Mouse (Mus musculus) midbrain, postnatal 0 days (tissue): ENCODE results near the gene Olfr878. TPM values are rescaled to one million over a fixed set of nuclear protein-coding genes. Genes with fewer than 3 reads are reported as not detected.
A peak's percentile ranks its signal among the peaks of the same experiment; 100 is the strongest.

ENCODE experiments used
- ATAC-seq: fragments of 200-750 bp; cut with Nextera tagmentation; 2 replicates; pipeline ENCODE4 v1.8.0; 2017; ENCODE audit warnings: moderate number of reproducible peaks, mild to moderate bottlenecking, moderate TSS enrichment, moderate library complexity; ENCODE audit not compliant: low FRiP score
- DNase-seq: peaks from one replicate; pipeline ENCODE4 v3.0.0-alpha.2; 2015; ENCODE audit warnings: low spot score
- H3K27ac ChIP-seq: fragments of 300-500 bp; sonication (generic); 2 replicates; pipeline ENCODE4 v1.5.1; 2014; ENCODE audit warnings: low read depth, mild to moderate bottlenecking, low read length, mixed read lengths
- H3K27me3 ChIP-seq: fragments of 300-500 bp; sonication (generic); 2 replicates; pipeline ENCODE4 v1.6.1; 2014; ENCODE audit warnings: low read length, control low read depth, mixed read lengths; ENCODE audit not compliant: insufficient read depth
- H3K36me3 ChIP-seq: fragments of 300-500 bp; sonication (generic); 2 replicates; pipeline ENCODE4 v1.6.1; 2014; ENCODE audit warnings: low read length, control low read depth, mixed read lengths; ENCODE audit not compliant: insufficient read depth
- H3K4me1 ChIP-seq: fragments of 300-500 bp; sonication (generic); 2 replicates; pipeline ENCODE4 v1.6.1; 2014; ENCODE audit warnings: mild to moderate bottlenecking, control low read depth, antibody characterized with exemption, low read length, mixed read lengths; ENCODE audit not compliant: insufficient read depth
- H3K4me2 ChIP-seq: fragments of 300-500 bp; sonication (generic); 2 replicates; pipeline ENCODE4 v1.6.1; 2014; ENCODE audit warnings: low read depth, mild to moderate bottlenecking, low read length, mixed read lengths; ENCODE audit not compliant: poor library complexity, severe bottlenecking
- H3K4me3 ChIP-seq: fragments of 300-500 bp; sonication (generic); 2 replicates; pipeline ENCODE4 v1.5.1; 2014; ENCODE audit warnings: low read depth, mild to moderate bottlenecking, low read length, moderate library complexity
- H3K9ac ChIP-seq: fragments of 300-500 bp; sonication (generic); replicated peaks from 2 replicates; pipeline ENCODE4 v1.6.1; 2014; ENCODE audit warnings: mild to moderate bottlenecking, low read length, moderate library complexity, mixed read lengths; ENCODE audit not compliant: poor library complexity, severe bottlenecking
- H3K9me3 ChIP-seq: fragments of 300-500 bp; sonication (generic); 2 replicates; pipeline ENCODE4 v1.6.1; 2016; ENCODE audit warnings: low read length, control low read depth
- CTCF ChIP-seq: IDR thresholded peaks from 2 replicates; pipeline ENCODE4 v1.5.1; 2016; ENCODE audit warnings: antibody characterized with exemption, mild to moderate bottlenecking
- WGBS: fragments of 180-500 bp; shearing (Covaris S2); extraction: QIAGEN DNeasy Blood & Tissue Kit; methylation state at CpG from one replicate; pipeline ENCODE4 v1.1.7; 2014; 5-methylcytosine and 5-hydroxymethylcytosine counted together
- polyA plus RNA-seq: library from polyadenylated mRNA; unstranded; fragments of >200 nt; fragmentation: Nextera tagmentation; extraction: Ambion mirVana; gene quantifications from 2 replicates; pipeline ENCODE4 v1.2.1, GENCODE M21; 2015
- total RNA-seq: library from RNA; depleted of rRNA; stranded (reverse); fragments of >200 nt; gene quantifications from 2 replicates; pipeline ENCODE4 v1.2.3, GENCODE M21; 2014; rRNA removed

Olfr878 gene
- total RNA-seq = not detected in 2 replicates
- not detected in 2 replicates for polyA plus RNA-seq

GRCm38 (mm10) chr9:37917540-37917939 is at the start of gene Olfr878:
Gene Olfr878, plus strand, starts transcription at chr9:37917840.
- 83% methylated on average over 2 of the region's 2 CpGs for WGBS
- no peaks in the 10 kb centered on the region for H3K9me3 ChIP-seq
- H3K27me3 ChIP-seq = no peaks in the 10 kb centered on the region
- no peaks in the 10 kb centered on the region for H3K4me1 ChIP-seq
- H3K27ac ChIP-seq = no peak within 1 kb of the TSS
- H3K36me3 ChIP-seq = no peaks in the 10 kb centered on the region
- H3K4me2 ChIP-seq = no peak within 1 kb of the TSS
- DNase-seq = no peak
- TF ChIP-seq CTCF = no peak
- ATAC-seq = no peak
- no peak within 1 kb of the TSS for H3K9ac ChIP-seq
- no peak within 1 kb of the TSS for H3K4me3 ChIP-seq

DNA sequence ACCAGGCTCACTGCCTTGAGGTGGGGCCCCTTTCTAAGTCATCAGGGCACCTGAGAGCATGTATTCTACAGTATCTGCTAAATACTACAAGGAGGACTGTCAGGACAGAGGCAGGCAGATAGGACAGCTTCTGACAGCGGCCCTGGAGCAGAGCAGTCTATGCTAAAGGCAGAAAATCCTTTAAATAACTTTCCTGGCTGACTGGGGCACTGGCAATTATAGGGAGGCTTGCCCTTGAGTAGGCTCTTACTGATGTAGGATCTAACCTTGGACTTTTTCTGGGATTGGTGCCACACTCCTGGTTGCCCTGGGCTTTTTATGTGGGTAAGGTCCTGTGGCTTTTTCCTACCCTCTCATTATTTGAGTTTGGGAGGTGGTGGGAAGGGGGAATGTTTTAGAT is 47.4 kb upstream of the Olfr878 start:
- Histone ChIP-seq H3K4me3 (no peak overlapping the region), H3K27me3 (no peaks in the 10 kb centered on the region), H3K4me2 (no peak overlapping the region), H3K27ac (no peak overlapping the region), H3K36me3 (no peaks in the 10 kb centered on the region), H3K9ac (no peak overlapping the region), H3K4me1 (no peaks in the 10 kb centered on the region), H3K9me3 (no peaks in the 10 kb centered on the region)
- DNase-seq (no peak), ATAC-seq (no peak)
- WGBS = 65% methylated on average over 1 of the region's 1 CpGs
- TF ChIP-seq CTCF = no peak

DNA sequence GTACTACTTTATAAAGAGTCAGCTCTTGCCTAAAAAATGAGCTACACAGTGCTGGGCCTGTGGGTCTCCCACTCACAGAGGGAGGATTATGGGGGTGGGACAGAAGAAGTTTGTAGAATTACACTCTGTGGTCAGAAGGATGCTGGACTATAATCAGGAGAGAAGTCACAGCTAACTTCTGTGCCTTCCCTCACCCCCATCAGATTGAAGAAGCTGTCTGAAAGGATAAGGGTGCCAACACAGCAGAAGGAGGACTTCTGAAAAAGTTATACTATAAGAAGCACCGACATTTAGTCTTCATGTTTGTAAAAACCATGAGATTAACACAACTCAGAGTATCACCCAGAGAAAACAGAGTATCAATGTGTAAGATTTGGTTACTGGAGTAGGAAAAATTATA is 46.5 kb upstream of the Olfr878 start:
- ATAC-seq = no peak
- Histone ChIP-seq H3K36me3 (no peaks in the 10 kb centered on the region), H3K4me3 (no peak overlapping the region), H3K9ac (no peak overlapping the region), H3K27ac (no peak overlapping the region), H3K27me3 (no peaks in the 10 kb centered on the region), H3K4me1 (no peaks in the 10 kb centered on the region), H3K9me3 (no peaks in the 10 kb centered on the region), H3K4me2 (no peak overlapping the region)
- DNase-seq = no peak
- no peak for TF ChIP-seq CTCF
- WGBS = 80% methylated on average over 1 of the region's 1 CpGs

GRCm38 (mm10) chr9:37871536-37871935 is 46.1 kb upstream of the Olfr878 start:
- ATAC-seq (no peak), DNase-seq (no peak)
- Histone ChIP-seq H3K4me2 (no peak overlapping the region), H3K36me3 (no peaks in the 10 kb centered on the region), H3K4me3 (no peak overlapping the region), H3K27ac (no peak overlapping the region), H3K9me3 (no peaks in the 10 kb centered on the region), H3K9ac (no peak overlapping the region), H3K4me1 (no peaks in the 10 kb centered on the region), H3K27me3 (no peaks in the 10 kb centered on the region)
- 63% methylated on average over 1 of the region's 1 CpGs for WGBS
- TF ChIP-seq CTCF = no peak

GRCm38 (mm10) chr9:37890960-37891359 is 26.7 kb upstream of the Olfr878 start:
- H3K36me3 ChIP-seq = no peaks in the 10 kb centered on the region
- no peak overlapping the region for H3K4me2 ChIP-seq
- 4% methylated on average over 2 of the region's 2 CpGs for WGBS
- DNase-seq (peak; percentile 49), ATAC-seq (peak; percentile 60; the same call in 1 of the 2 replicates)
- H3K9me3 ChIP-seq = no peaks in the 10 kb centered on the region
- H3K27me3 ChIP-seq = no peaks in the 10 kb centered on the region
- H3K4me1 ChIP-seq = peaks cover 5% of the 10 kb centered on the region; the same call in 1 of the 2 replicates
- no peak for TF ChIP-seq CTCF
- no peak overlapping the region for H3K9ac ChIP-seq
- no peak overlapping the region for H3K4me3 ChIP-seq
- H3K27ac ChIP-seq = no peak overlapping the region

DNA sequence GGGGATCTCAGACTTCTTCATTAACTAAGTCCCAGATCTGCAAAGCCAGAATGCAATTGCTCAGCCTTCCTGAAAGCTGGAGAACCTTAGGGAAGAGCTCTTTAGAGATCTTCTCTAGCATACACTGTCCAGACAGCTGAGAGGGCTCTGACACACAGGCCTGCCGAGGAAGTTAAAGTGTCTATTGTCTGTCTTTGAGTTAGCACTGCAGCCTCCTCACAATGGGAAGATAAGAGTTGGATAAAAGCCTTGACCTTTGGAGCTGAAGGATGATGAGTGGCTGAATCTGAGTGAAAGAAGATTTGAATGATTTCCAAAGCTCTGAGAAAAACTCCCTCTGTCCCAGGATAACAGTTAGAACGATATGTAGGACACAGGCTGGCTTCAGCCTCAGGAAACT is 21.0 kb upstream of the Olfr878 start, which contains the start of gene Olfr145:
Gene Olfr145, plus strand, starts transcription at position 64 of the 400 bp plus-strand sequence.
- no peaks in the 10 kb centered on the region for H3K4me1 ChIP-seq
- WGBS = 12% methylated on average over 2 of the region's 2 CpGs
- H3K36me3 ChIP-seq = no peaks in the 10 kb centered on the region
- no peak for TF ChIP-seq CTCF
- H3K4me3 ChIP-seq = no peak within 1 kb of the TSS
- no peaks in the 10 kb centered on the region for H3K27me3 ChIP-seq
- H3K4me2 ChIP-seq = no peak within 1 kb of the TSS
- H3K27ac ChIP-seq = no peak within 1 kb of the TSS
- no peak within 1 kb of the TSS for H3K9ac ChIP-seq
- no peak for DNase-seq
- no peak for ATAC-seq
- H3K9me3 ChIP-seq = no peaks in the 10 kb centered on the region
